Mouse (Mus musculus) cortical plate, adult 2 months (tissue): ENCODE data around the gene 2900026A02Rik.

Experiments used
- CTCF ChIP-seq: fragments of 200-500 bp; IDR thresholded peaks from 2 replicates; pipeline ENCODE4 v1.5.1; 2011; ENCODE audit warnings: mild to moderate bottlenecking, control low read depth, low read length; ENCODE audit not compliant: insufficient read depth; ENCODE audit errors: extremely low read depth
- POLR2A ChIP-seq: fragments of 200-500 bp; IDR thresholded peaks from 2 replicates; pipeline ENCODE4 v1.6.1; 2011; ENCODE audit warnings: mild to moderate bottlenecking, low read length, control low read depth; ENCODE audit not compliant: insufficient read depth; ENCODE audit errors: extremely low read depth

DNA sequence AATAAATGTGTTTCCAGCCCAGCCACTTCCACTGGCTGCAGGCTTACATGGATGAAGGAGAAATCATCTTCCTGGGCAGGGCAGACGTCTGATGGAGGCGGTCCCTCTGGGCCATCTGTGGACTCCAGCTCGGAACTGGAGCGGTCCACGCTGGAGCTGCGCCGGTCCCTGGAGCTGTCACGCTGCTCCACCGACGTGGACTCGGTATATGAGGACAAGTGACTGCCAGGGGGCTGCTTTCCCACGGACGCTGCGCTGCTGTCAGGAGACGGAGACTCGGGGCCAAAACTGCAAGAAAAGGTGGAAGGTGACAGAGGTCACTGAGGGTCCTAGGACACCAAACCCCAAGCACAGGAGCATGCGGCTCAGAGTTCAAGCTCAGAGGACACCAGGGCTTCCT lies 123.5 kb downstream of the 2900026A02Rik start:
- TF ChIP-seq CTCF = no peak
- TF ChIP-seq POLR2A = no peak
